Mouse (Mus musculus) hindbrain, embryonic 16.5 days (tissue): Measurements from ENCODE around the gene Prkag3. TPM values are rescaled to one million over a fixed set of nuclear protein-coding genes. Genes with fewer than 3 reads are reported as not detected.

ENCODE experiments used
- ATAC-seq: fragments of 200-750 bp; cut with Nextera tagmentation; 2 replicates; pipeline ENCODE4 v1.8.0; 2017; ENCODE audit warnings: moderate TSS enrichment, moderate library complexity
- H3K27ac ChIP-seq: fragments of 300-500 bp; sonication (generic); 2 replicates; pipeline ENCODE4 v1.5.1; 2014; ENCODE audit warnings: low read depth, mild to moderate bottlenecking, control low read depth, low read length, moderate library complexity
- H3K27me3 ChIP-seq: fragments of 300-500 bp; sonication (generic); replicated peaks from 2 replicates; pipeline ENCODE4 v1.6.1; 2014; ENCODE audit warnings: low read length; ENCODE audit not compliant: control insufficient read depth, insufficient read depth
- H3K36me3 ChIP-seq: fragments of 300-500 bp; sonication (generic); 2 replicates; pipeline ENCODE4 v1.6.1; 2014; ENCODE audit warnings: mild to moderate bottlenecking, low read length, moderate library complexity, mixed read lengths; ENCODE audit not compliant: control insufficient read depth, insufficient read depth
- H3K4me1 ChIP-seq: fragments of 300-500 bp; sonication (generic); 2 replicates; pipeline ENCODE4 v1.6.1; 2014; ENCODE audit warnings: low read depth, low read length; ENCODE audit not compliant: control insufficient read depth, insufficient read depth
- H3K4me2 ChIP-seq: fragments of 300-500 bp; sonication (generic); 2 replicates; pipeline ENCODE4 v1.6.1; 2014; ENCODE audit warnings: mild to moderate bottlenecking, low read length, control low read depth, moderate library complexity
- H3K4me3 ChIP-seq: fragments of 300-500 bp; sonication (generic); 2 replicates; pipeline ENCODE4 v1.5.1; 2014; ENCODE audit warnings: mild to moderate bottlenecking, low read length, control low read depth, moderate library complexity
- H3K9ac ChIP-seq: fragments of 300-500 bp; sonication (generic); 2 replicates; pipeline ENCODE4 v1.6.1; 2014; ENCODE audit warnings: low read depth, mild to moderate bottlenecking, control low read depth, low read length, moderate library complexity
- H3K9me3 ChIP-seq: fragments of 300-500 bp; sonication (generic); 2 replicates; pipeline ENCODE4 v1.6.1; 2014; ENCODE audit warnings: mild to moderate bottlenecking, low read length, moderate library complexity; ENCODE audit not compliant: control insufficient read depth
- WGBS: fragments of 180-500 bp; shearing (Covaris S2); extraction: QIAGEN DNeasy Blood & Tissue Kit; methylation state at CpG from one replicate; pipeline ENCODE4 v1.1.7; 2014; 5-methylcytosine and 5-hydroxymethylcytosine counted together
- polyA plus RNA-seq: library from polyadenylated mRNA; unstranded; fragments of >200 nt; fragmentation: Nextera tagmentation; extraction: Ambion mirVana; gene quantifications from 2 replicates; pipeline ENCODE4 v1.2.1, GENCODE M21; 2015

Gene Prkag3
- polyA plus RNA-seq, 1 experiment from 2014 or later = 0.13 TPM

- peaks cover 5% of the 10 kb centered on the region for H3K27me3 ChIP-seq
- H3K4me2 ChIP-seq = no peak overlapping the region
- WGBS = 78% methylated on average over 4 of the region's 4 CpGs
- H3K4me3 ChIP-seq = no peak overlapping the region
- H3K9me3 ChIP-seq = no peaks in the 10 kb centered on the region
- no peak overlapping the region for H3K27ac ChIP-seq
- no peaks in the 10 kb centered on the region for H3K36me3 ChIP-seq
- H3K4me1 ChIP-seq = peaks cover 5% of the 10 kb centered on the region; the same call in 1 of the 2 replicates
- ATAC-seq = no peak
- no peak overlapping the region for H3K9ac ChIP-seq
Observed at GRCm38 (mm10) chr1:74750683-74751082, 1.7 kb upstream of the Prkag3 start.

DNA sequence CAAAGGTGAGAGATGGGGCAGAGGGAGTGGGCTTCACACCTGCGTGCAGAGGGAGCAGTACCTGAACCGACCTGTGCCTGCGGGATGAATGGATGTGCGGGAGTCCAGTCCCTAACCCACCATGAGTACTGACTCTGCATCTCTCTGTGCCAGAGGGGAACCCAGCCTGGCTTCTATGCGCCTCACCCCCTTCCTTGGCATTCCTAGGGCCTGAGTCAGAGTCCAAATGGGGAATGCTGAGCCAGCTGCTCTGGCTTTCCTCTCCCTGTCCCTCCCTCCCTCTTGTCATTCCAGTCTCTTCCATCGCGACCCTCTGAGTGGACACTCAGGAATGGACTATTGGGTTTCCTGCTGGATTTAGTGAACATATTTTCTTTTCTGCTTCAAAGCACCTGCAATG lies 280 bp upstream of the Prkag3 start:
- H3K4me2 ChIP-seq = no peak overlapping the region
- H3K36me3 ChIP-seq = no peaks in the 10 kb centered on the region
- no peak overlapping the region for H3K9ac ChIP-seq
- H3K27me3 ChIP-seq = peaks cover 5% of the 10 kb centered on the region
- peaks cover 5% of the 10 kb centered on the region; the same call in 1 of the 2 replicates for H3K4me1 ChIP-seq
- no peak overlapping the region for H3K4me3 ChIP-seq
- 66% methylated on average over 7 of the region's 7 CpGs for WGBS
- H3K27ac ChIP-seq = no peak overlapping the region
- H3K9me3 ChIP-seq = no peaks in the 10 kb centered on the region
- no peak for ATAC-seq

- no peak for ATAC-seq
- Histone ChIP-seq H3K36me3 (no peaks in the 10 kb centered on the region), H3K4me3 (no peak overlapping the region), H3K9ac (no peak overlapping the region), H3K4me1 (peaks cover 5% of the 10 kb centered on the region; the same call in 1 of the 2 replicates), H3K27ac (no peak overlapping the region), H3K4me2 (no peak overlapping the region), H3K9me3 (no peaks in the 10 kb centered on the region), H3K27me3 (peaks cover 5% of the 10 kb centered on the region)
- WGBS = 77% methylated on average over 5 of the region's 5 CpGs
Observed at GRCm38 (mm10) chr1:74747335-74747734, 1.7 kb downstream of the Prkag3 start.

- no peaks in the 10 kb centered on the region for H3K27me3 ChIP-seq
- no peak for ATAC-seq
- H3K27ac ChIP-seq = no peak overlapping the region
- H3K36me3 ChIP-seq = no peaks in the 10 kb centered on the region
- no peaks in the 10 kb centered on the region for H3K9me3 ChIP-seq
- H3K4me1 ChIP-seq = no peaks in the 10 kb centered on the region
- no peak overlapping the region for H3K4me3 ChIP-seq
- H3K4me2 ChIP-seq = no peak overlapping the region
- no peak overlapping the region for H3K9ac ChIP-seq
- 77% methylated on average over 7 of the region's 7 CpGs for WGBS
Observed at GRCm38 (mm10) chr1:74740846-74741245, 8.2 kb downstream of the Prkag3 start.

DNA sequence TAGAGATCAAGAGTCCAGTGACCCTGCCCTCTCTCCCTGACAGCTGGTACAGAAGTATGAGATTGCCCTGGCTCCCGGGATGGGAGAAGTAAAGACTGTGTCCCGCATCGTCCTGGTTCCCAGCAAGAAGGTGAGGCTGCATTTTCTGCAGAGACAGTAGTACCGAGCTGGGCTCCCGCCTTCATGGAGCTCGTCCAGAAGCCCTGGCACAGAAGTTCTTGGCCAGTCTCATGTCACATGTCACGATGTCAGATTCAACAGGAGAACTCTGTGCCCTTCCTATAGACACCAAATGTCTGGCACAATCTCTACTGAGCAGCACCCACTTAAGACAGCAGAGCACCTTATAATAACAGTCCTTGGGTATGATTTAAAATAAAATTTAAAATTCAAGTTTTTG lies 11.5 kb downstream of the Prkag3 start:
- no peak for ATAC-seq
- no peak overlapping the region for H3K9ac ChIP-seq

DNA sequence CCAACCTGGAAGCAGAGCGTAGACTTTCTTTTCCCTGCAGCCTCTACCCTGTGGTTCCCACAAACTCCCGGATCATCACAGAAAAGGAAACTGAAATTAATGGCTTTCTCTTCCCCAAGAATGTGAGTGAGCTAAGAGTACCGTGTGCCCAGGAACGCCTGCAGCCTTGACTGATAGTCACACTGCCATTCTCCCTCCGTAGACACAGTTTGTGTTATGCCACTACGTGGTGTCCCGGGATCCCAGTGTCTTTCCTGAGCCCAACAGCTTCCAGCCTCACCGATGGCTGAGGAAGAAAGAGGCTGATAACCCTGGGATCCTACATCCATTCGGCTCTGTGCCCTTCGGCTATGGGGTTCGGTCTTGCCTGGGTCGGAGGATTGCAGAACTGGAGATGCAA lies 12.0 kb downstream of the Prkag3 start:
- ATAC-seq = no peak
- no peak overlapping the region for H3K4me3 ChIP-seq

More for the DNA sequence above, 11.5 kb downstream of the Prkag3 start:
- Histone ChIP-seq H3K27me3 (no peaks in the 10 kb centered on the region), H3K36me3 (no peaks in the 10 kb centered on the region), H3K4me1 (no peaks in the 10 kb centered on the region), H3K4me2 (no peak overlapping the region), H3K27ac (no peak overlapping the region), H3K9me3 (no peaks in the 10 kb centered on the region), H3K4me3 (no peak overlapping the region)
- WGBS = 83% methylated on average over 7 of the region's 7 CpGs

GRCm38 (mm10) chr1:74728446-74728845 lies 20.6 kb downstream of the Prkag3 start:
- Histone ChIP-seq H3K4me3 (no peak overlapping the region), H3K27me3 (no peaks in the 10 kb centered on the region), H3K4me1 (no peaks in the 10 kb centered on the region), H3K36me3 (no peaks in the 10 kb centered on the region), H3K27ac (no peak overlapping the region), H3K9me3 (no peaks in the 10 kb centered on the region), H3K9ac (no peak overlapping the region), H3K4me2 (no peak overlapping the region)
- ATAC-seq = no peak
- 76% methylated on average over 8 of the region's 8 CpGs for WGBS

More for the DNA sequence above, 12.0 kb downstream of the Prkag3 start:
- no peaks in the 10 kb centered on the region for H3K9me3 ChIP-seq
- no peaks in the 10 kb centered on the region for H3K27me3 ChIP-seq
- no peak overlapping the region for H3K9ac ChIP-seq
- 93% methylated on average over 12 of the region's 12 CpGs for WGBS
- no peak overlapping the region for H3K4me2 ChIP-seq
- no peaks in the 10 kb centered on the region for H3K36me3 ChIP-seq
- no peaks in the 10 kb centered on the region for H3K4me1 ChIP-seq
- H3K27ac ChIP-seq = no peak overlapping the region

- Histone ChIP-seq H3K4me2 (no peak overlapping the region), H3K36me3 (no peaks in the 10 kb centered on the region), H3K9ac (no peak overlapping the region), H3K27ac (no peak overlapping the region), H3K27me3 (no peaks in the 10 kb centered on the region), H3K4me1 (no peaks in the 10 kb centered on the region), H3K4me3 (no peak overlapping the region), H3K9me3 (no peaks in the 10 kb centered on the region)
- ATAC-seq = no peak
- 88% methylated on average over 5 of the region's 5 CpGs for WGBS
Observed at GRCm38 (mm10) chr1:74726674-74727073, 22.3 kb downstream of the Prkag3 start.

DNA sequence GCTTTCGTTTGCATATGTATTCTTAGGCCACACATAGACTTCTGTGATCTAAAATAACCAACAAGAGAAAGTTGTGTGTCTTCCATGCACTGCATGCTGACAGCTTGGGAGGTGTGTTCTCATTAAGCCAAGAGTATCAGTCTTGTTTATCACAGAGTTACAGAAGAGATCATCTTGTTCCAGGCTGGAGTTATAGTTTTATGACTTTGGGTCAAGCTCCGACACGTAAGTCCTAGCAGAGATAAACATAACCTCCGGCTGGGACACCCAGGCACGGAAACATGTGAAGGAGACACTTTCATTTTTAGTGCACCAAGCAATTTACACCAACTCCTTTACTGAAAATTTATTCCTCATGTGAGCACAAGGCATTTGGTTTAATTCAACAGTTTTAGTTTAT lies 22.9 kb downstream of the Prkag3 start:
- Histone ChIP-seq H3K4me1 (no peaks in the 10 kb centered on the region), H3K27ac (no peak overlapping the region), H3K9ac (no peak overlapping the region), H3K9me3 (no peaks in the 10 kb centered on the region), H3K36me3 (no peaks in the 10 kb centered on the region), H3K27me3 (no peaks in the 10 kb centered on the region), H3K4me2 (no peak overlapping the region), H3K4me3 (no peak overlapping the region)
- ATAC-seq = no peak
- 90% methylated on average over 5 of the region's 5 CpGs for WGBS

- Histone ChIP-seq H3K9me3 (no peaks in the 10 kb centered on the region), H3K36me3 (no peaks in the 10 kb centered on the region), H3K4me1 (no peaks in the 10 kb centered on the region), H3K4me3 (no peak overlapping the region), H3K27ac (no peak overlapping the region), H3K4me2 (no peak overlapping the region), H3K27me3 (no peaks in the 10 kb centered on the region), H3K9ac (no peak overlapping the region)
- WGBS = 77% methylated on average over 2 of the region's 2 CpGs
- ATAC-seq = no peak
Observed at GRCm38 (mm10) chr1:74723748-74724147, 25.3 kb downstream of the Prkag3 start.
